Mouse (Mus musculus) brain, embryonic 14.5 days (tissue): Measurements from ENCODE around the gene Dydc1.

ENCODE experiments used
- CTCF ChIP-seq: fragments of 200-500 bp; IDR thresholded peaks from 2 replicates; pipeline ENCODE4 v1.5.1; 2012; ENCODE audit warnings: inconsistent platforms, mild to moderate bottlenecking, moderate library complexity, borderline replicate concordance; ENCODE audit not compliant: insufficient read depth, insufficient read length; ENCODE audit errors: extremely low read depth
- POLR2A ChIP-seq: fragments of 200-500 bp; IDR thresholded peaks from 2 replicates; pipeline ENCODE4 v1.6.1; 2012; ENCODE audit warnings: mild to moderate bottlenecking, inconsistent platforms, borderline replicate concordance; ENCODE audit not compliant: poor library complexity, insufficient read depth, insufficient read length, severe bottlenecking; ENCODE audit errors: extremely low read depth

DNA sequence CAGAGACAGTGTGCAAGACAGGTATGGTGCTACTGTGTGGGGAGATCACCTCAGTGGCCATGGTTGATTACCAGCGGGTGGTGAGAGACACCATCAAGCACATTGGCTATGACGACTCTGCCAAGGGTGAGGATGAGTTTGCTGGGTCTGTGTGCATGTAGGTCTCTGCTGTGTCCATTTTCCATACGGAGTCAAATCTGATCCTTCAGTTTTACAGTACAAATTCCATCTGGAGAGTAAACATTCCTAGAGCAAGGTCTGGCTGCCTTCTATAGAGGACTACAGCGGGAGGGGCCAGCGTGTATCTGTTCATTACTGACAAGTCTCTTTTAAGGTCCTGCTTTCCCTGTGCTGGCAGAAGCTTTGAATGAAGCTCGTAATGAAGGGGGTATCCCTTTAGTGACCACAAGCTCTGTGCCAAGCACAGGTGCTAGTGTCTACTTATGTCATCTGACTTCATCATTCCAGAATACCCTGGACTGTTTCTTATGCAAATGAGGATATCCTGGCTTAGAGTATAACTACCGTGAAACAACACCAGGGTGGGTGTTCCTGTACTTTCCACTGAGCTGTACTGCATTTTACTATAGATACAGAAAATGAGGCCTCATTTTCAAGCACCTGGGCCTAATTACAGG, 38.4 kb downstream of the Dydc1 start:
- no peak for TF ChIP-seq CTCF
- TF ChIP-seq POLR2A, result no peak
